Mouse (Mus musculus): ENCODE data around the gene Pip5k1b. TPM values are rescaled to one million over a fixed set of nuclear protein-coding genes. Genes with fewer than 3 reads are reported as not detected.
A peak's percentile ranks its signal among the peaks of the same experiment; 100 is the strongest.

Gene Pip5k1b
- total RNA-seq, 2 experiments from 2014 or later = 24.0 to 29.8 TPM

- DNase-seq (ENCODE audit: low spot score in 2 of 2) = no peak
- intact Hi-C loops (cut with DNase I) = no loop called here
These were observed 7.3 kb downstream of the Pip5k1b start for GRCm38 (mm10) chr19:24548337-24548736.

DNA sequence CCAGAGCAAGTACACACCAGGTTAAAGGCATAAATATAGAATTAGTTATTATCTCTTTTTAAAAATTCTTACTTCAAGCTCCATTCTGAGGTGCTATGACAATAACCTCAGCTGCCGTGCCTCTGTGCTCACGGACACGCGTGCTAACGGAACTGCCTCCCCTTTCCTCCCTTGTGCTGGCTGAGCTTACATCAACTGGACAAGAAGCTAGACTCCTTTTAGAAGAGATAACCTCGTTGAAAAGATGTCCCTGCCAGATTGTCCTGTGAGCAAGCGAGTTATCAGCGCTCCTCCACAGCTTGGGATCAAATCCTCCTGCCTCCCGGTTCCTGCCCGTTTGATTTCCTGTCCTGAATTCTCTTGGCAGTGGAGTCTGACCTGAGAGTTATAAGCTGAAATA lies 9.5 kb downstream of the Pip5k1b start:
- no peak for DNase-seq (ENCODE audit: low spot score in 2 of 2)
- intact Hi-C loops (cut with DNase I) = no loop called here

DNA sequence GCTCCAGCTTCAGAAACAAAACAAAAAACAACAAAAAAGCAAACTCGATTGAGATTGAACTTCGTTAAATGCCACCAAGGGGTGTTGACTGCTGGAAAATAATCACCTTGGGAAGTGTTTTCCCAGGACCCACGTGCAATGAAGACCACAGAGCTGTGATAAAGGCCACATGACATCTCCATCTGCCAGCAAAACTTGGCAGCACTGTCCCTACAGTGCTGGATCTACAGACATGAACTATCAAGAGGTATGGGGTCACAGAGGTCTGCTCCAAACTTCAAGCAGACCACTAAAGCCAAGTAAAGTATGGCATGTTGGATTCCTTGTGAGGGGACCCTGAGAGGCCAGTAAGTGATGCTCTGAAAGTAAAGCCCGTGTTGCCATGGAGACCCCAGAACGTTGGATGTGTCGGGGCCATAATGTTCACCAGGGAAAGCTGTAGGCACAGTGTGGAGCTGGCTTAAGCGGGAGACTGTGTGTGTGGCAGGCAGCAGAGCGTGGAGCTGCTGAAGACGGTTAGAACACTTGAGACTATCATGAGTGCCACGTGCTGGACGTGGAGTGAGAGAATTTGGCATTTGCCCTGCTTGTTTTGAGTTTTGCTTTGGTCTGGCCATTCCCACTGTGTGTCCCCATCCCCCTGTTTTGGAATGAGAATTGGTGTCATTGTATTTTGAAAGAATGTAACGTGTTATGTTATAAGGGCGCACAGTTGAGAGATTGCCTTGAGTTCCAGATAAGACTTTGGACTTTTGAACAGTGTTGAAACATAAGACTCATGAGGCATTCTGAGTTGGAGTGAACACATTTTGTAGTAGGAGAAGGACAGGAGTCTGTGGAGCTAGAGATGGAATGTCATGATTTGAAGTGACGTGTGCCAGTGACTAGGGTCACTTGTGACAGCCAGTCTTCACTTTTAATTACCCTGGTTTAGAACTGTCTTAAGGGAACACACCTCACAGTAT lies 12.0 kb downstream of the Pip5k1b start:
- DNase-seq (ENCODE audit: low spot score in 2 of 2) = no peak
- intact Hi-C loops (cut with DNase I) = no loop called here

DNA sequence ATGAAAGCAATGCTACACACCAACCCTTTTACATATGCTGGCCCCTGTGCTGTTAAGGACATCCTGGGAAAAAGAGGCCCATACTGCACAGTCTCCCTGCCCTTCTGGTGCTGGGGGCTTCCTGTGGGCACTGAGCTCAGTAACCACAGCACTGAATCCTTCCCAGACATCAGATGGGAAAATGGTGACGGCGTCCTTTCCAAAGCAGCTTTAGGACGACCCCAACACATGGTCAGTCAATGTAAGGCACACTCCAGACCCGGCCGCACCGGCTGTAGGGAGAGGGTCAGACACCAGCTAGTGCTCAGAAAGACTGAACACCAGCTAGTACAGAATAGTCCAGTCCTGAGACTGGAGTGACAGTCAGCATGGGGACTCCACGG lies 13.4 kb downstream of the Pip5k1b start:
- intact Hi-C loops (cut with DNase I) = no loop called here

DNA sequence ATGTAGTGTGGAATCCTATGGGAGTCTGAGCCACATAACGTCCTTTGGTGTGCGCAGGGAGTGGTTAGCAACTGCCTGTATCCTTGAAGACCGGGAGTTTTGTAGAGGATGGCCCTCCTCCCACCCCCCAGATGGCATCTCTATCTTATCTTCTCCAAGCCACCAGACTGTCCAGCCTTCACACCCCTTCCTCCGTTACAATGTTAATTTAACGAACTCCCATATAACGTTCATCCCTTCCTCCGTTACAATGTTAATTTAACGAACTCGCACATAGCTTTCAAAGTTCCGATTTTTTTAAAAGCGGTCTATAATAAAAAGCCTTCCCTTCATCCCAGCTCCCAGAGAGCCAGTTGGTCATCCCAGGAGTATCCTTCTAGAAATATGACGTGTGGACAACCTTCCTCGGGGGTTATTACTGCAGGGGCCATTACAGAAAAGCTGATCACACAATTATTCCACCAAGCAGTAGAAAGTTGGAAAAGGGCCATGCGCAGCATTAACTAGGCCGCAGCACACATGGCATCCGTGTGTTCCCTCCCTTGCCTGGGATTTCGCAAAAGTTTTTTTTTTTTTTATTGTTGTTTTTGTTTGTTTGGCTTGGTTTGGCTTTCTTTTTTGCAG lies 13.9 kb downstream of the Pip5k1b start:
- intact Hi-C loops (cut with DNase I) = no loop called here
- DNase-seq (ENCODE audit: low spot score in 2 of 2) = no peak

More for the DNA sequence above, 13.4 kb downstream of the Pip5k1b start:
- no peak for DNase-seq (ENCODE audit: low spot score in 2 of 2)

DNA sequence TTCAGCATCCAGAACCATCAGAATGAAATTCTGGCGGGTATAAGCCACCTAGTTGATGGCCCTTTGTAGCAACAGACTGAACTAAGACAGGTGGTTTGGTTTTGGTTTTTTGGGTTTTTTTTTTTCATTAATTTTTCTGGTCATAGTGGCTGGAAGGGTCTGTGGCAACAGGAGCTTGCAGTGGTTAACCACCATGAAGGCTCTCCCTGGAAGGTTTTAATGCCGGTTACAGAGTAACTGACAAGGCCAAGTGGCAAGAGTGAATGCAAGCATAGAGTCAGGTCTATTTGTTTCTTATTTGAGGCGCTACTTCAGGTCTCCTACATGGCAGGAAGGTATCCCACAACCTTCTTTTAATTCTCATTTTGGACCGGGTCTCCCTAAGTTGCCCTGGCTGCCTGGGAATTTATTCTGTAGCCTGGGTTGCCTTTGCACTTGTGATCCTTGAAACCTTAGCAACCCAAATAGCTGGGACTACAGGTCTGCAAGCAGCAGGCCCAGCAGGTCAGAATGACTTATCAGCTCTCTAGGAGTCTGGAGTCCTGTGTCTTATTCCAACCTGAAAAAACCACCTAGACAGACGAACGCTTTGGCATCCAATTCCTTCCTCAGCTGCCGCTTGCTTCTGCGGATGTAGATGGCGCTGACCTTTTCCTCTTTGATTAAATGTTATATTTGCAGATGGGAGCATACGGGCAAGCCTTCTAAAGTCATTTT lies 14.6 kb downstream of the Pip5k1b start:
- no peak for DNase-seq (ENCODE audit: low spot score in 2 of 2)

GRCm38 (mm10) chr19:24539041-24539440 lies 16.6 kb downstream of the Pip5k1b start:
- intact Hi-C loops (cut with DNase I) = no loop called here

More for the DNA sequence above, 14.6 kb downstream of the Pip5k1b start:
- intact Hi-C loops (cut with DNase I) = no loop called here

GRCm38 (mm10) chr19:24538181-24538580 lies 17.5 kb downstream of the Pip5k1b start:
- intact Hi-C loops (cut with DNase I) = no loop called here
- no peak for DNase-seq (ENCODE audit: low spot score in 2 of 2)

More at GRCm38 (mm10) chr19:24539041-24539440, 16.6 kb downstream of the Pip5k1b start:
- no peak for DNase-seq (ENCODE audit: low spot score in 2 of 2)

DNA sequence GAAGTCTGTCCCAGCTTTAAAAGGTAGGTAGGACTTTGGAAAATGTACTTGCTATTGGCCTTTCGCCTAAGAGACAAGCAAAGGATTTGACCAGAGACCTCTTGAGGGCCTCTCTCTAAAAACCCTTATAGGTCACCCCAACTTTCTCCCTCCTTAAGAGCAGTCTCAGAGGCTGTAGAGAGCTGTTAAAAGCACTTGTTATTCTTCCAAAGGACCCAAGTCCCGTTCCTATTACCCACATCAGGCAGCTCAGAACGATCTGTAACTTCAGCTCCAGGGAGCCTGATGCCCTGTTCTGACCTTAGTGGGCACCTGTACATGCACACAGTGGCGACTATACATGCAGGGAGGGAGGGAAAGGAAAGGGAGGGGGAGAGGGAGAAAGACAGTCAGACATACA lies 18.0 kb downstream of the Pip5k1b start:
- intact Hi-C loops (cut with DNase I) = no loop called here
- DNase-seq (ENCODE audit: low spot score in 2 of 2) = no peak

- intact Hi-C loops (cut with DNase I) = no loop called here
- DNase-seq (ENCODE audit: low spot score in 2 of 2) = no peak
These were observed 18.8 kb downstream of the Pip5k1b start for GRCm38 (mm10) chr19:24536920-24537319.

DNA sequence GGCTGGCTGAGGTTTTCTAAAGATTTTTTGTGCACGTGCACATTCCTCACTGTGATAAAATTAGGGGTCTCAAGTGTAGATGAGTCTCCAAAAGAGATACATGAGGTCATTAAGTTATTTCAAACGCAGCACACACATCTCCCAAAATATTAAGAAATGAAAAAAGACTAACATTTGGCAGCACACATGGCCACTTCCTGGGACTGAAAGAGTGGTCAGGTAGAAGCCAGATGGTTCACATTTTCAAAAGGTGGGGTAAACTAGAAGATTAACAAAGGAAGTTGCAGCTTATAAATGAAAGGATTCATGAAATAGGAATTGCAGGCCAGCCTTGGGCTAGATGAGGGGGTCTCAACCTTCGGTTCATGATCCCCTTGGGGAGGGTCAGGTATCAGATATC lies 19.4 kb downstream of the Pip5k1b start:
- intact Hi-C loops (cut with DNase I) = no loop called here
- DNase-seq (ENCODE audit: low spot score in 2 of 2) = no peak

GRCm38 (mm10) chr19:24535161-24535560 lies 20.5 kb downstream of the Pip5k1b start:
- intact Hi-C loops (cut with DNase I) = no loop called here
- no peak for DNase-seq (ENCODE audit: low spot score in 2 of 2)

- DNase-seq (ENCODE audit: low spot score in 2 of 2) = no peak
- intact Hi-C loops (cut with DNase I) = no loop called here
These were observed 20.9 kb downstream of the Pip5k1b start for GRCm38 (mm10) chr19:24534733-24535132.

GRCm38 (mm10) chr19:24528910-24529561 lies 26.6 kb downstream of the Pip5k1b start:
- intact Hi-C loops (cut with DNase I) = no loop called here
- no peak for DNase-seq (ENCODE audit: low spot score in 2 of 2)

GRCm38 (mm10) chr19:24528129-24528730 lies 27.4 kb downstream of the Pip5k1b start:
- intact Hi-C loops (cut with DNase I) = no loop called here
- no peak for DNase-seq (ENCODE audit: low spot score in 2 of 2)

DNA sequence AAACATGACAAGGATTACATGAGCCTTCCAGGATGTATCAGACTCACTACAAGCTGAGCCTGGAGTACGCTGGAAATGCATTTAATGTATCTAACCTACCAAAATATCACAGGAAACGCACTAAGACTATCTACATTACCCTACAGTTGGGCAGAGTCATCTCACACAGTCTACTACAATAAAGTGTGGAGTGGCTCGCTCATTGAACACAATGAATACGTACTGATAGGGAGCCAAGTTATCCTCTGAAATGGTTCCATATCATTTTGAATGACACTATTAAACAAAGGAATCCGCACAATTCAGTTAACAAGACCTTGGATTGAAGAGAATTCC lies 28.1 kb downstream of the Pip5k1b start:
- intact Hi-C loops (cut with DNase I) = no loop called here
- DNase-seq (ENCODE audit: low spot score in 2 of 2) = no peak

GRCm38 (mm10) chr19:24526731-24527612 lies 28.7 kb downstream of the Pip5k1b start:
- peak in 1 of 2 experiments; percentile 17 for DNase-seq (ENCODE audit: low spot score in 2 of 2)
- intact Hi-C loops (cut with DNase I) = no loop called here

DNA sequence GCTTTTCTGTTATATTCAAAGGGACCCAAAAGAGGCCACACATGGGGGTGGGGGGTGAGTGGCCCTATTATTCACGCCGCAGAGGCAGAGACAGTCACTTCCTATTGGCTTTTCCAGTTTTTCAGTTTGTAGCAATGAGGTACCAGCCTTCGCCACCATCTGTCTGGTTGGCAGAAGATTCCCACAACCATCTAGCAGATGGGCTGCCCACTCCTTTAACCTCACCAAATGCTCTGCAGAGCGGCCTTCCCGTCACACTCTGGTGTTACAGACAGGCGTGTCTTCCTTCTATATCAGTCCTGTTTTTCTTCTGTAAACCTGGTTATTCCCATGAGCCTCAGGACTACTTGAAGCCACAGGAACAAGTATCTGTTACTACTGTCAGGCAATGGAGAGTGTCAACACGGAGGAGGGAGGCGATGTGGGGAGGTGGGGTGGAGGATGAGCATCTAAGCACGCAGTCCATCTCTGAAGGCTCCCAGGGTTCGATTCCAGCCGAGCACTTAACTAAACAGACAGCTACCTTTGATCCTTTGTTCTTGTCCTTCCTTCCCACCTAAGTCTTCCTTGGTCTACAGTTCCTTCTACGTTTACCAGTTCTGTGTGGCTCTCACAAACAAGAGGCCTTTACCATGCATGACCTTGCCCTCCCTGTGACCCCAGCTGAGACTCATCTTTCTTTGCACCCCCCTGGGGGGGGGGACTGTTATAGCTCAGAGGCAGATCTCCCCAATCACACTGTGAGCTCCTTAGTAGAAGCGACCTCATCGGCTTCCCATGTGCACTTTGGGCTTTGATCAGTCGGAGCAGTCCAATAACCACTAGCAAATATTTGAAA lies 32.0 kb downstream of the Pip5k1b start:
- intact Hi-C loops (cut with DNase I) = no loop called here
- peak; percentile 66 to 73 for DNase-seq (ENCODE audit: low spot score in 2 of 2)

Measured in left cerebral cortex, postnatal 36 days (tissue).